Mouse (Mus musculus): ENCODE measurements at regions not wholly inside any gene's neighbourhood (a gene's known extent, or its start where the extent isn't known, plus 50 kb on each side); places are given as distances from the start of the nearest gene placed in this dataset.

DNA sequence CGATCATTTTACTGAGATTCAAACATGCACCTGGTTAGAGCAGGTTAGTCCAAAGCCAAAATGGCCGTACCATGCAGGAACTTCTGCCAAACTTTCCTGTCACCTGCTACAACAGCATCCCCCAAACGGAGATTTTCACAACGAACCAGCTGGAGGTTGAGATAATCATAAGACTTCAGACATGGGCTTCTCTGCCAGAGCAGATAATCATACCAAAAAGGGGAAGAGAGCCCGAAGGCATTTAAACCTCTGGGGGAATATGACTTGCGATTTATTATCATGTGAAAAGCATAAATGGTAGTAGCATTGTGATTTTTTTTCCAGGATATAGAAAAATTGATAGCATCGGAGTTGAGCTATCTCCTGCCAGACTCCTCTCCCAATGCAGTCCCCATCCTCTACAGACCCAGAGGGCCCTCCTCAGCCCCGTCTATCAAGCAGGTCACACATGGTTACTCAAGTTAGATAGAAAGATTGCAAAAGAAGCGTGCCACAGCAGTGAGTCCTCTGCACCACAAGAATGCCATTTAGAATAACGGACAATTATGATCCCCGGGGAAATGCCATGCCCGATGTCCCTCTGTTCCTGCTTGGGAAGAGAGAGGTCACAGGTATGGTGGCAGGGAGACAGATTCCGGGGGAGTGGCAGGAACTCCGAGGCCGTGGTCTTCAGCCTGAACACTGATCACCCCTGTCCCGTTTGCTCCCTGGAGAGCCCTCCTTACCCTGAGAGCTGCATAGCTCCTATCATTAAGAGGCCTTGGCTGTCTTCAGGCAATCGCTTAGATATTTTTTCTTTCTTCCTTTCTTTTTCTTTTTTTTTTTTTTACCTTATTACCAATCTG, 151.3 kb upstream of the Lmo4 start:
- no peak for TF ChIP-seq POLR2A (IDR thresholded peaks at IDR 0.05; ENCODE audit: control insufficient read depth, extremely low read depth, insufficient read depth, low read length, poor library complexity)
- no peak for TF ChIP-seq CTCF (IDR thresholded peaks at IDR 0.05; ENCODE audit: borderline replicate concordance, control insufficient read depth, extremely low read depth, insufficient read depth, low read length, poor library complexity)
- H3K36me3 ChIP-seq (ENCODE audit: control insufficient read depth, insufficient read depth, low read length): no peaks in the 10 kb centered on the region
- 81% methylated on average over 17 of the region's 17 CpGs for WGBS
- H3K27ac ChIP-seq (ENCODE audit: control insufficient read depth, insufficient read depth, low read length): no peak overlapping the region
- H3K27me3 ChIP-seq (ENCODE audit: control insufficient read depth, insufficient read depth, low read length): no peaks in the 10 kb centered on the region
- no peak for DNase-seq
- H3K4me1 ChIP-seq (replicated peaks; ENCODE audit: control insufficient read depth, insufficient read depth, low read length): no peaks in the 10 kb centered on the region; the same call in 1 of the 2 replicates
- H3K4me3 ChIP-seq (ENCODE audit: control insufficient read depth, insufficient read depth, low read length): no peak overlapping the region

DNA sequence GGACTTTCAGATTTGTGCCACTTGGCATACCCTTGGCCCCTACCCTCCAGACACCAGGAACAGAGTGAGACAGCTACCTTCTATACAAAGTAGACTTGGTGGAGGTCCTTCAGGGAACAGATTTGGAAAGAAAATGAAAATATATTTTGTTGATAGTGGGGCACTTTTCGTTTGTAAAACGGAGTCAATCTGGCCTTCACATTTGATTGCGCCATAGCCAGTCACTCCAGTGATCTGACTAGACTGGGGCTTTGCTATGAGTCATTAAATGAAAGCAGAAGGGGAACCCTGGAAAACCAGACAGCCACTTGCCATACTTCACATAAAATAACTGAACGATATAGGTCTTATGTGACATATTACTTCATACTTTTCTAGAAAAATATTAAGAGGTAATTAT, 147.5 kb upstream of the Lmo4 start:
- 94% methylated on average over 4 of the region's 4 CpGs for WGBS
- no peaks in the 10 kb centered on the region; the same call in 1 of the 2 replicates for H3K4me1 ChIP-seq (replicated peaks; ENCODE audit: control insufficient read depth, insufficient read depth, low read length)
- TF ChIP-seq CTCF (IDR thresholded peaks at IDR 0.05; ENCODE audit: borderline replicate concordance, control insufficient read depth, extremely low read depth, insufficient read depth, low read length, poor library complexity) (no peak), POLR2A (IDR thresholded peaks at IDR 0.05; ENCODE audit: control insufficient read depth, extremely low read depth, insufficient read depth, low read length, poor library complexity) (no peak)
- DNase-seq: no peak
- no peaks in the 10 kb centered on the region for H3K36me3 ChIP-seq (ENCODE audit: control insufficient read depth, insufficient read depth, low read length)
- no peak overlapping the region for H3K27ac ChIP-seq (ENCODE audit: control insufficient read depth, insufficient read depth, low read length)
- no peaks in the 10 kb centered on the region for H3K27me3 ChIP-seq (ENCODE audit: control insufficient read depth, insufficient read depth, low read length)
- no peak overlapping the region for H3K4me3 ChIP-seq (ENCODE audit: control insufficient read depth, insufficient read depth, low read length)

DNA sequence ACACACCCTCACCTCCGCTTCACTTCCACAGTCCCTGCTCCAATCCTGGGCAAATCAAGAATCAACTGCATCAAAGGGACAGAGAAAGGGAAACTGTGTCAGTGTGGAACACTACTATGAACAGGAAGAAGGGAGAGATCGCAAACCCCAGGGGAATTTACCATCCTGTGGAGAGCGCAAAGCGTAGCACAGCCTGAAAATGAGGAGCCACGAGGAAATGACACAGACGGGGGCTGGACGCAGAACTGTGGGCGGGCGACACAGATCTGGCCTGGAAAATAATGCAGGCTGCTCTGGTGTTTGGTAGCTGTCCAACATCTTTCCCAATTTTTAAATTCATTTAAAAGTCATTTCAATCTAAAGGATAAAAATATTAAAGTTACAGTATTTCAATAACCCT, 143.4 kb upstream of the Lmo4 start:
- H3K4me1 ChIP-seq (replicated peaks; ENCODE audit: control insufficient read depth, insufficient read depth, low read length): no peaks in the 10 kb centered on the region
- 92% methylated on average over 9 of the region's 9 CpGs for WGBS
- H3K36me3 ChIP-seq (ENCODE audit: control insufficient read depth, insufficient read depth, low read length): no peaks in the 10 kb centered on the region
- no peak overlapping the region for H3K27ac ChIP-seq (ENCODE audit: control insufficient read depth, insufficient read depth, low read length)
- no peak for DNase-seq
- no peak overlapping the region for H3K4me3 ChIP-seq (ENCODE audit: control insufficient read depth, insufficient read depth, low read length)
- no peak for TF ChIP-seq POLR2A (IDR thresholded peaks at IDR 0.05; ENCODE audit: control insufficient read depth, extremely low read depth, insufficient read depth, low read length, poor library complexity)
- H3K27me3 ChIP-seq (ENCODE audit: control insufficient read depth, insufficient read depth, low read length): no peaks in the 10 kb centered on the region

DNA sequence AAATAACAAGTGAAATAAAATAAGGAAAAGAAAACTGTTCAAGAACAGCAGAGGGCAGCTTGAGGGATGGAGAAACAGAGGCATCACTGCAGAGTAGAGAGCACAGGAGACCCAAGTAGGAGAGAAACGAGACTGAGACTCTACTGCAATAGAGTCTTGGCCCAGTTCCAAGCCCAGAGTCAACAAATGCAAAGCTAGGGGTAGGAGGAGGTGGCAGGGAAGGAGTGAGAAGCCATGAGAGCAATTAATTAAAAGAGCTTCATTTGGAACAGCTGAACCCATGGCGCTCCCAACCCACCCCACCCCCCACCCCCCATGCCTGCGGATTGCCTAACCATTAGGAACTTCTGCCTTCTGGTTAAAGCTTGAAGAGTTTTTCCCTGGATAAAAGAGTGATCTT, 130.2 kb upstream of the Lmo4 start:
- Histone ChIP-seq H3K27ac (ENCODE audit: control insufficient read depth, insufficient read depth, low read length) (no peak overlapping the region), H3K4me3 (ENCODE audit: control insufficient read depth, insufficient read depth, low read length) (no peak overlapping the region), H3K36me3 (ENCODE audit: control insufficient read depth, insufficient read depth, low read length) (no peaks in the 10 kb centered on the region), H3K4me1 (replicated peaks; ENCODE audit: control insufficient read depth, insufficient read depth, low read length) (no peaks in the 10 kb centered on the region), H3K27me3 (ENCODE audit: control insufficient read depth, insufficient read depth, low read length) (no peaks in the 10 kb centered on the region)
- no peak for DNase-seq
- TF ChIP-seq POLR2A (IDR thresholded peaks at IDR 0.05; ENCODE audit: control insufficient read depth, extremely low read depth, insufficient read depth, low read length, poor library complexity): no peak
- TF ChIP-seq CTCF (IDR thresholded peaks at IDR 0.05; ENCODE audit: borderline replicate concordance, control insufficient read depth, extremely low read depth, insufficient read depth, low read length, poor library complexity): no peak
- WGBS: 89% methylated on average over 3 of the region's 3 CpGs

DNA sequence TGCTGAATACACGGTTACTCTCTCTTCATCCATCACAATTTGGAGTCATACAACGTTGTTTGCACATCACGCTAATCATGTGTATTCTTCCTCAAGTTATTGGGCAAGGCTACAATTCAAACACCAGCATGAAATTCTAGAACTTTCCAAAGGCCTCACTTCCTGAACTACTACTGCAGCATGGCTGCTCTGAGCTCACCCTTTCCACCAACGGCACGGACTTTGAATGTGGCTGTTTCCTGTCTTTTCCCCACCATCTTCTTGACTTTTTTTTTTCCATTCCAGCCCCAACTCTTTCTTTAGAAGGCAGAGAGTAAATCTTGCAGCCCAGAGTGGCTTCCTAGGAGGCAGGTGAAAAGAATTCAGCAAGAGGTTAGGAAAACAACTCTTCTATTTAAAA, 129.2 kb upstream of the Lmo4 start:
- DNase-seq: no peak
- 88% methylated on average over 5 of the region's 5 CpGs for WGBS
- H3K27me3 ChIP-seq (ENCODE audit: control insufficient read depth, insufficient read depth, low read length): no peaks in the 10 kb centered on the region
- H3K36me3 ChIP-seq (ENCODE audit: control insufficient read depth, insufficient read depth, low read length): no peaks in the 10 kb centered on the region
- no peaks in the 10 kb centered on the region for H3K4me1 ChIP-seq (replicated peaks; ENCODE audit: control insufficient read depth, insufficient read depth, low read length)
- no peak overlapping the region for H3K4me3 ChIP-seq (ENCODE audit: control insufficient read depth, insufficient read depth, low read length)
- TF ChIP-seq POLR2A (IDR thresholded peaks at IDR 0.05; ENCODE audit: control insufficient read depth, extremely low read depth, insufficient read depth, low read length, poor library complexity) (no peak), CTCF (IDR thresholded peaks at IDR 0.05; ENCODE audit: borderline replicate concordance, control insufficient read depth, extremely low read depth, insufficient read depth, low read length, poor library complexity) (no peak)
- no peak overlapping the region for H3K27ac ChIP-seq (ENCODE audit: control insufficient read depth, insufficient read depth, low read length)

DNA sequence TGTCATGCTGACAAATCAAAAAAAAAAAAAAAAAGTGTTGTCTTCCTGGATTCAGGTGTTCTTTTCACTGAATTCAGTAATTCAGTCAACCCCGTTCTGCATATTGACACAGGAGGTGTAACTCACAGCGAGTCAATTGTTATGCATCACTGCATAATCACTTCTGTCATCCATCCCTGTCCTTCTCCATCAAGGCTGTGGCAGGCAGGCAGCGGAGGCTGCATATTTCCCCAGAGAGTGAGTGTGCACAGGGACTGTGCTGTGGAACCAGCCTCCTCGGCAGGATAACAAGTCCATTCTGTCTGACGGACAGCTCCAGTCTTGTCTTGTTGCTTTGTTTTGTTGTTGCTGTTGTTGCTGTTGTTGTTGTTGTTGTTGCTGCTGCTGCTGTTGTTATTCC, 127.3 kb upstream of the Lmo4 start:
- WGBS: 81% methylated on average over 5 of the region's 5 CpGs
- no peak for DNase-seq

DNA sequence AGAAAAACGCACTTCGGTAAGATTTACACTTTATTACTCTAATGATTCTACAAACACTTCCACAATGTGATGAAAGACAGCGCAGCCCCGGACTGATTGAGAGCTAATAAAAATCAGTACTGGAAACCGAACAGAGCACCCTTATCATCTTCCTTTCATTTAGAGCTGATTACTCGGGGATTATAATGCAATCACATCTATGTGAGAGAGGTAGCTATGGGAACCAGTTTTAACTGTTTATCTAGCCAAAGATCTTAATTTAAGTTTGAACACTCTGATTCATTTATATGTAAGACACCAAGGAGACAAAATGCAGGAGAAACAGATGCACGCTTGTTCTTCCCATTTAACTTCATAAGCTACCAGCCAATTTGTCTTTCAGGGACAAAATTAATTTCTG, 124.1 kb upstream of the Lmo4 start:
- Histone ChIP-seq H3K36me3 (ENCODE audit: control insufficient read depth, insufficient read depth, low read length) (no peaks in the 10 kb centered on the region), H3K27me3 (ENCODE audit: control insufficient read depth, insufficient read depth, low read length) (no peaks in the 10 kb centered on the region), H3K27ac (ENCODE audit: control insufficient read depth, insufficient read depth, low read length) (no peak overlapping the region), H3K4me1 (replicated peaks; ENCODE audit: control insufficient read depth, insufficient read depth, low read length) (no peaks in the 10 kb centered on the region), H3K4me3 (ENCODE audit: control insufficient read depth, insufficient read depth, low read length) (no peak overlapping the region)
- DNase-seq: no peak
- WGBS: 96% methylated on average over 7 of the region's 7 CpGs
- TF ChIP-seq CTCF (IDR thresholded peaks at IDR 0.05; ENCODE audit: borderline replicate concordance, control insufficient read depth, extremely low read depth, insufficient read depth, low read length, poor library complexity) (no peak), POLR2A (IDR thresholded peaks at IDR 0.05; ENCODE audit: control insufficient read depth, extremely low read depth, insufficient read depth, low read length, poor library complexity) (no peak)

More for the DNA sequence above, 127.3 kb upstream of the Lmo4 start:
- Histone ChIP-seq H3K36me3 (ENCODE audit: control insufficient read depth, insufficient read depth, low read length) (no peaks in the 10 kb centered on the region), H3K4me1 (replicated peaks; ENCODE audit: control insufficient read depth, insufficient read depth, low read length) (no peaks in the 10 kb centered on the region), H3K27me3 (ENCODE audit: control insufficient read depth, insufficient read depth, low read length) (no peaks in the 10 kb centered on the region), H3K4me3 (ENCODE audit: control insufficient read depth, insufficient read depth, low read length) (no peak overlapping the region), H3K27ac (ENCODE audit: control insufficient read depth, insufficient read depth, low read length) (no peak overlapping the region)
- TF ChIP-seq CTCF (IDR thresholded peaks at IDR 0.05; ENCODE audit: borderline replicate concordance, control insufficient read depth, extremely low read depth, insufficient read depth, low read length, poor library complexity) (no peak), POLR2A (IDR thresholded peaks at IDR 0.05; ENCODE audit: control insufficient read depth, extremely low read depth, insufficient read depth, low read length, poor library complexity) (no peak)
